Mouse (Mus musculus): Measurements from ENCODE around the gene C130032M10Rik. TPM values are rescaled to one million over a fixed set of nuclear protein-coding genes. Genes with fewer than 3 reads are reported as not detected.
"Not testable (repeated sequence)": the region's sequence is repeated elsewhere in the genome, so short reads cannot be mapped to it uniquely, and the experiment has no call there.

The C130032M10Rik gene
- total RNA-seq, 1 experiment from 2014 or later, result not detected

DNA sequence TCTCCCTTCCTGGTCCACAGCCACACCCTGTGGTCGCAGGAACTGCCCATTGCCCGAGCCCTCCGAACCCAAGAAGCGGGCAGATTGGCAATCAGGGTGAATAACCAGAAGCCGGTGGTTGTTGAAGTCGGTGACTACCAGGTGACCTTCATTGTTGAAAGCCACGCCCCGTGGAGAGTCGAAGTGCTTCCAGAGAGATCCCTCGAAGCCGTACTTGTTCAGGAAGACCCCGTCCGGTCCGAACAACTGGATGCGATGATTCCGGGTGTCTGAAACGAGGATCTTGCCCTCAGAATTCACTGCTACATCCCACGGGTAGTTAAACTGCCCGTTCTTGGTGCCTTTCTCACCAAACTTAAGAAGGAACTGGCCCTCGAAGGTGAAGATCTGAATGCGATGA, 2.7 kb upstream of the C130032M10Rik start:
- no peak for ATAC-seq (replicated peaks; ENCODE audit: insufficient number of reproducible peaks, low FRiP score, low TSS enrichment, poor library complexity, severe bottlenecking)

DNA sequence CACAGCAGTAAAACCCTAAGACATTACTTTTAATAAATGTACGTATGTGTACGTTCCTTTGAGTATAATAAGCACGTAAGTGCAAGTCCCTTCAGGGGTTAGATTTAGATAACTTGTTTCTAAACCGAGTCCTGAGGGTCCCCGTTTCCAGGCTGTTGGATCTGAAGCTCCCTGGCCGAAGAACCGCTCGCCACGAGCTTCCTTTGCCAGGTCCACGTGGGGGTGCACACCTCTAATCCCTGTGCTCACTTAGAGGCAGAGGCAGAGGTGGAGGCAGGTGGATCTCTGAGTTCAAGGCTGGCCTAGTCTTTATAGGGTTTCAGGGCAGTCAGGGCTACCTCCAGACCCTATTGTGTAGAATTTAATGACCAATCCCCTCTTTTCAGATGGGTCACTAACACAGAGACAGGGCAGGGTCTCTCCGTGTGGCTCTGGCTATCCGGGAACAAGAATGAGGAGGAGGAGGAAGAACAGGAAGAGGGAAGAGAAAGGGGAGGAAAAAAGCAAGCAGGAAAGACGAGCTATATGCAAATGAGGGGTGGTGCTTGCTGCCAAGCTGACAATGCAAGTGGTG, 2.5 kb downstream of the C130032M10Rik start:
- ATAC-seq (replicated peaks; ENCODE audit: insufficient number of reproducible peaks, low FRiP score, low TSS enrichment, poor library complexity, severe bottlenecking), result no peak

DNA sequence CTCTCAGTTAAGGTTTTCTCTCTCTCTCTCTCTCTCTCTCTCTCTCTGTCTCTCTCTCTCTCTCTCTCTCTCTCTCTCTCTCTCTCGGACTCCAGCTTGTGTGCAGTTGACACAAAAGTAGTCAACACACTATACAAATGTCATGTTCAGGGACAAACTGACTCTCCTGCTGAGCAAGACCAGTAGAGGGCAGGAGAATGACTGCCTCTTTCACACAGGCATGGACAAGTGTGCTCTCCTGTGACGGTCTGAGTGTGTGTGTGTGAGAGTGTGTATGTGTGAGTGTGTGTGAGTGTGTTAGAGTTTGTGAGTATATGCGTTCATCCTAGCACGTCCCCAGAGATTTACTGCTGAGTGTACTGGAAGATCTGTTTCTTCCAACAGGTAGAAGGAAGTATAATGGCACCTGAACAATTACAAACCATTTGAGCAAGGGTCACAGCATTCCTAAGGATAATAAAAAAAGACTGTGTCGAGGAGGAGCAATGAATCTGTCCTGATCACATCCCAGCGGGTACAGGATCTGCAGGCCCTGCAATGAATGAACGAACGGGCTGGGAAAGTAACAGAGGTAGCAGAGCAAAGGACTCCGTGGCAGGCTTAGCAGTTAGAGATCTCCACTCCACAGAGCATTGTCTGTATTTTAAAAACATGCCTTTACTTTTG, 3.4 kb downstream of the C130032M10Rik start:
- ATAC-seq (replicated peaks; ENCODE audit: insufficient number of reproducible peaks, low FRiP score, low TSS enrichment, poor library complexity, severe bottlenecking), result no peak

DNA sequence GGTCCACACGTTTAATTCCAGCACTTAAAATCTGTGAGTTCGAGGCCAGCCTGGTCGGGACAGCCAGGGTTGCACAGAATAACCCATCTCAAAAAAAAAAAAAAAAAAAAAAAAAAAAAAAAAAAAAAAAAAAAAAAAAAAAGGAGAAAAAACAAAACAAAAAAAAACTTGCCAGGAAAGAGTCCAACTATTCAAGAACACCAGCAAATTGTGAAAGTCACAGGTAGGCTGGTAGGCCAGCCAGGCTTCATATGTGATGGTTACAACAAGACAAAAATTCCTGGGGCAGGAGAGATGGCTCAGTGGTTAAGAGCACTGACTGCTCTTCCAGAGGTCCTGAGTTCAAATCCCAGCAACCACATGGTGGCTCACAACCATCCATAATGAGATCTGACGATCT, 5.0 kb downstream of the C130032M10Rik start:
- not testable (repeated sequence) for ATAC-seq (replicated peaks; ENCODE audit: insufficient number of reproducible peaks, low FRiP score, low TSS enrichment, poor library complexity, severe bottlenecking)

DNA sequence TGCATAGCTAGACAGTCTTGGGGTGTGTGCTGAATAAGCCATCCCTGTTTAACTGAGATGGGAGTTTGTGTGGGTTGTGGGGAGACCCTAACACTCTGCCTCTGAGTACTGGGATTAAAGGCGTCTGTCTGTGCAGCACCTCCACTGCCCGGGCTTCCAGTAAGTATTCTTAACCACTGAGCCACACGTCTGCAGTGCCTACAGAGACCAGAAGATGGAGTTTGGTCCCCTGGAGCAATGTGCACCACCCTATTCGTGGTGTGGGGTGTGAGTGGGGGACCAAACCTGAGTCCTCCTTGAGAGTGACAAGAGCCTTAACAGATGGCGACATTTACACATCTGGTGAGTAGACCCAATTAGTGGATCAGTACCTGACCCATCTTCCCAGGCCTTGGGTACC, 6.5 kb downstream of the C130032M10Rik start:
- ATAC-seq (replicated peaks; ENCODE audit: insufficient number of reproducible peaks, low FRiP score, low TSS enrichment, poor library complexity, severe bottlenecking), result no peak

GRCm38 (mm10) chr9:114522501-114522900, 7.0 kb downstream of the C130032M10Rik start:
- ATAC-seq (replicated peaks; ENCODE audit: insufficient number of reproducible peaks, low FRiP score, low TSS enrichment, poor library complexity, severe bottlenecking), result no peak

GRCm38 (mm10) chr9:114525073-114525633, 9.7 kb downstream of the C130032M10Rik start:
- ATAC-seq (replicated peaks; ENCODE audit: insufficient number of reproducible peaks, low FRiP score, low TSS enrichment, poor library complexity, severe bottlenecking), result no peak

- ATAC-seq (replicated peaks; ENCODE audit: insufficient number of reproducible peaks, low FRiP score, low TSS enrichment, poor library complexity, severe bottlenecking), result no peak
These were observed 10.4 kb downstream of the C130032M10Rik start for GRCm38 (mm10) chr9:114525891-114526290.

DNA sequence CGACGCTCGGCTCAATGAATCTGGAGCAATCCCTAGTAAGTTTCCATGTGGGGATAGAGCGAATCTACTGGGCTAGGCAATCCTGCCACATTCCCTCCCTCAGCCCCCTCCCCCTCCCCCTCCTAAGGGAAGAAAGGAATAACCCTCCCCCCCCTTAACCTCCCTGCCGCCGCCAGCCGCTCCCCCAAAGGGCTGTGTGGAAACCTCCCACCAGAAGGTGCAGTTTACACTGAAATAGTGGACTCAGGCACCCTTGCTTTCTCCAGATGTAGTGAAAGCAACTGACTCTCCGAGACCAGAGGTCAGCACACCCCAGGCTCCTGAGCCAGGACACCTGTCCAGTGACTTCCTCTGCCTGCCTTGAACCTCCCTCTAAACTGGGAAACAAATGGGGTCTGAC, 11.1 kb downstream of the C130032M10Rik start:
- ATAC-seq (replicated peaks; ENCODE audit: insufficient number of reproducible peaks, low FRiP score, low TSS enrichment, poor library complexity, severe bottlenecking), result no peak

DNA sequence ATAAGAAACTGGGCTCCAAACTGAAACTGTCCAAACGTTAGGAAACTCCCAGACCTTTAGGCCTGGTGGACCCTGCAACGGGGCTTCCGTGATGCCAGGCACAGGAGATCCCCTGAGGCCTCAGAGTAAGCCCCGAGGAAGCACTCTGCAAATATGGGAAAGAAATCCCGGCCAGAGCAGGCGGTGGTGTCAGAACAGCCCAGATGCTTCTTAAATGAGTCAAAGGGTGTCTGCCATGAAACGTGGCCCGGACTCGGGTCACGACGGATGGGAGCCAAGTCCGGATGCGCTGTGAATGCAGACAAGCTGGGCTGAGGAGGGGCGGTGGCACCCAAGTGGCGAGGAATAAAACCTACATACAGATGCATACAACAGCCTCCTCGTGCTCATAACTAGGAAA, 11.6 kb downstream of the C130032M10Rik start:
- no peak for ATAC-seq (replicated peaks; ENCODE audit: insufficient number of reproducible peaks, low FRiP score, low TSS enrichment, poor library complexity, severe bottlenecking)

DNA sequence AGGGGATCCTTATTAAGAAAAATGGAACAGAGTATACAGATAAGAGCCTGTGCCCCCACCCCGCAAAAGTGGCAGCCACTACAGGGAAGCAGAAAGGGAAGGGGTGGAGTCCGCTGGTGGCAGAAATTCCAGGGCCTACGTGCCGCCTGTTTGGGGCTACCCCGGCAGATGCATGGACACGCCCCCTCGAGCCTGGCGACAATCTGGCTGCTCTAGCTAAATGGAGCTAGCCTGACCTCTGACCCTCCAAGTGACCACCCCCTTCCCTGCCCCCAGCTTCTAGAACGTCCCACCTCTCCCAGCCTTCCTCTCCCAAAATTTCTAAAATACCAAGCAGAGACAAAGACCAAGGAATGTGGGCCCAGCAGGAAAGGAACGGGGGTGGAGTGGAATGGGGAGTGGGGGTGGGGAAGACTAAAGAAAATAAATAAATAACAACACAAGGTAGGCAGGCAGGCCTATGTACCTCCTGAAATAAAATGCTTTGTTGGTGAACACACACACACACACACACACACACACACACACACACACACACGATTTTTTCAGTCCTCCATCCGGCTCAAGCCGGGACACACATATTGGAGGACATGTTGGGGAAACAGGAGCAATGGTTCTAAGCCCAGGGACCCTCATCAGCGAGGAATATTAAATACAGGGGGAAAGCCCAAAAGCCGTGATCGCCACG, 12.6 kb downstream of the C130032M10Rik start:
- no peak for ATAC-seq (replicated peaks; ENCODE audit: insufficient number of reproducible peaks, low FRiP score, low TSS enrichment, poor library complexity, severe bottlenecking)

GRCm38 (mm10) chr9:114528680-114529048, 13.2 kb downstream of the C130032M10Rik start:
- ATAC-seq (replicated peaks; ENCODE audit: insufficient number of reproducible peaks, low FRiP score, low TSS enrichment, poor library complexity, severe bottlenecking), result no peak

DNA sequence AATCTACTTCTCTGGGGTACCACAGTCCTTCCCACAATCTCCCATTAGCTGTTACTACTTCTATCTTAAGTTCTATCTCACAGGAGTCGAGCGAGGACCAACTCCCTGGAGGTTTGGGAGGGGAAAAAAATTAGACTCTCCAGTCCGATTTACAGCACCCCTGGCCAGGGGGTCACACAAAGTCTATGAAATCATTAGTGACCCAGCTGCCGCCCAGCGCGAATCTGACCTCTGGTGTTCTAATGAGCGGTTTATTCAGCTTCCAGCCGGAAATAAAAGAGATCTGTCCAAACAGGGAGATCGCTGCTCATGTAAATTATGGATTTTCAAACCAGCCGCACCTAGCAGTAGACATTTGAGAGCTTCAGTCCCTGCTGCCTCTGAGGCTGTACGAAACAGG, 15.8 kb downstream of the C130032M10Rik start:
- no peak for ATAC-seq (replicated peaks; ENCODE audit: insufficient number of reproducible peaks, low FRiP score, low TSS enrichment, poor library complexity, severe bottlenecking)

- ATAC-seq (replicated peaks; ENCODE audit: insufficient number of reproducible peaks, low FRiP score, low TSS enrichment, poor library complexity, severe bottlenecking), result no peak
These were observed 18.4 kb downstream of the C130032M10Rik start for GRCm38 (mm10) chr9:114533848-114534247.

DNA sequence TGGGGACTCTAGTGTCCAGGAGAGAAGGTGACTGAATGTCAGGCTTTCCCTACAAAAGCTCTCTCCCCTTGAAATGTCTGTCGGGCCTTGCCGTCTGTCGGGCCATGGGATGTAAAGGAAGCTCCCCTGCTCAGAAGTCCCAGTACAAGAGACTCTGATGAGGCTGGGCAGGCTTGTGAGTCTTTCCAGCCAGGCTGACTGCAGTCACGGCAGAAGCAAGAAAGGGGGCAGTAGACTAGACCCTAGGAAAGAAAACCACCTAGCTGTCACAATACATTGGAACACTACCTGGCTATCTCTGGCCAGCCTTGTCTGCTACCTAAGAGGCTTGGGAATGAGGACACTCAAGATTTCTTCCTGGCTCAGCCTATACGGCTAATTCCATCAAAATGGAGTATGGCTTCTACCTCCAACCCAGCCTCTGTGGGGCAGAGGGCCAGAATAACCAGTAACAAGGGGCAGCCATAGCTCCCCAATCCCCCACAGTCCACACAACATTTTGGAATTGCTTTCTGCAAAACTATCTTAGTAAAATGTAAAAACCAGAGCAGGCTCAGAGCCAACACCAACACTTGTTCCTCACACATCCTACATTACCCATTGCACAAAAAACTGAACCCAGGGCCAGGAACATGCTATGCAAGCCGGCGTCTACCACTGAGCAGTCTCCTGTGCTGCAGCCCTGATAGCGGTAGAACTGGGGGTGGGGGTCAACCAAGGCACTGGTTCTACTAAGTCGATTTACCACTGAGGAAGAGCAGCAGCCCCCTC, 19.4 kb downstream of the C130032M10Rik start:
- ATAC-seq (replicated peaks; ENCODE audit: insufficient number of reproducible peaks, low FRiP score, low TSS enrichment, poor library complexity, severe bottlenecking), result no peak

DNA sequence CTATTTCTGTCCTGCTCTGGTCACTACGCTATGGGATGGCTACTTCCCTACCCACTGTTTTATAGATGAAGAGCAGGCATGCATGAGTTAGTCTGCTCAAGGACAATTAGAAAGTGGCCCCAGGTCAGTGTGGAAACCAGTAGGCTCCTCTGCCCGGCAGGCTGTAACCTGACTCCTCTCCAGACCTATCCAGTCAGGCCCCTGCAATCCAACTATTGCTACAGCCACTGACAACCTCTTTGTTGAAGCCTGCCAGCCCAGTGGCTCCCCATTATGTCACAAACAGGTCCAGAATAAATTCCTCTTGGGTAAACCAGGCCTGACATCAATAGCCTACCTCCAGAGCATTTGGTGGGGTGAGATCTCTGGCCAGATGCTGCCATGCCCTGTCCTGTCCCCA, 21.1 kb downstream of the C130032M10Rik start:
- no peak for ATAC-seq (replicated peaks; ENCODE audit: insufficient number of reproducible peaks, low FRiP score, low TSS enrichment, poor library complexity, severe bottlenecking)

DNA sequence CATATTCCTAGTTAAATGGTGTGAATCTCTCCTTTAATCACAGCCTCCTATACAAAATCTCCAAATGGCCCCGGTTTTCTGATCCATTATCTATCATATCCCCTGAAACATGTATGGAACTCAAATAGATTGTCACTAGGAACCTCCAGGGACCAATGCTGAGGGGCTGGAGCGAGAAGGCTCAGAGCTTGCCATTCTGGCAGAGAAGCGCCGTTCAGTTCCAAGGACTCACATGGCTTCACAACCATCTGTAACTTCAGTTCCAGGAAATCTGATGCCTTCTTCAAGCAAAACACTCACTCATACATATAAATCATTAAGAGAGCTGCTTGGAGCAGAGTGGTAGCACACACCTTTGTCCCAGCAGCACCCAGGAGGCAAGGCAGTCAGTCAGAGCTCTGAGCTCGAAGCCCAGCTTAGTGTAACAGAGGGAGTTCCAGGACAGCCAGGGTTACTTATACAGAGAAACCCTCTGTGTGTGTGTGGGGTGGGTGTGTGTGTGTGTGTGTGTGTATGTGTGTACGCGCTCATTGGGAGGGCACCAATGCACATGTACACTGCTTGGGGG, 23.6 kb downstream of the C130032M10Rik start:
- ATAC-seq (replicated peaks; ENCODE audit: insufficient number of reproducible peaks, low FRiP score, low TSS enrichment, poor library complexity, severe bottlenecking), result no peak

GRCm38 (mm10) chr9:114541279-114541741, 25.8 kb downstream of the C130032M10Rik start:
- no peak for ATAC-seq (replicated peaks; ENCODE audit: insufficient number of reproducible peaks, low FRiP score, low TSS enrichment, poor library complexity, severe bottlenecking)

Measured in monocyte, adult 5-6 weeks (primary cell).